Mouse (Mus musculus): ENCODE results near the gene Smg6.
"Not testable (repeated sequence)": the region's sequence is repeated elsewhere in the genome, so short reads cannot be mapped to it uniquely, and the experiment has no call there.

The Smg6 gene

DNA sequence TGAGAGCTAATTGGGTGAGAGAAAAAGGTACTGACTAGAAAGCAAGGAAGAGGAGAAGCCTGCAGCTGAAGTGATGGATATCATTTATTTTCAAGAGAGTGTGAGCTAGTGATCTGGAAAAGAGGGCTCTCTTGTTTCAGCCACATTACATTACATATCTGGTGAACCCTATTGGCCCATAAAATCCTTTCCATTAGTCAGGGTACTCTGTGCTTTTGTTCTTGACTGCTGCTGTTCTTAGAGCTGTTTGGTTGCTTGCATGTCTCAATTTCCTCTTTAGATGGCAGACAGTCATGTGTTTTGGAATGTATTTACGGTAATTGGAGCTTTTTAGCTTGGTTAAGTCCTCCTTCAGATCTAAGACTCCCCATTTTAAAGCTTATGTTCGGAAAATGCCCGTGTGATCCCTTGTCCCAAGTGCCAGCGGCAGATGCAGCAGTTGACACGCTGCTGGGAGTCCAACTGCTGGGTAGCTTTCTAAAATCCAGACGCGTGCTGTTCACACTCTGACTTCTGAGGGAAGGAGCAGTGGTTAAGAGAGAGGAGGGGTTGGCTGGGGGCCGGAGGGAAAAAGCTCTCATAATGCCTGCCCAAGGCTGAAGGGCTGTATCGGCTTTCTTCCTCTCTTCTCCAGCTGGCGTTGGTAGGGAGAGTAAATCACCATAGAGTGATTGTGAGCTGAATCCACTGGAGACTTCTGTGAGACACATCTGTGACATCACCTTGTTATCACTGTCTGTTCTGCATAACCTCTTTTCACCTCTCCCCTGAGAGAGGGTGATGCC lies 75.4 kb downstream of the Smg6 start:
- no peak for DNase-seq

DNA sequence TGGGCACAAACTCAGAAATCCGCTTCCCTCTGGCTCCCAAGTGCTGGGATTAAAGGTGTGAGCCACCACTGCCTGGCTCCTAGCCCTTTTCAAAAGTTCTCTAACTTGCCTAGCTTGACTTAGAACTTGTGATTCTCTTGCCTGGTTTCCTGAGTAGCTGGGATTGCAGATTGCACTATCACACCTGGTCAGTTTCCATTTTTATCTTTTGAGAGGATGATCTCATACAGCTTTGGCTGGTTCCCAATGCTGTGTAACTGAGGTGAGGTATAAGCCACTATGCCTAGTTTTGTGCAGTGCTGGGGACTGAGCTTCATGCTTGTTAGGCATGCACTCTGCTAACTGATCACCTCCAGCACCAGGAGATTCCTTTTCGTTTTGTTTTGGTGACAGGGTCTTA lies 82.6 kb downstream of the Smg6 start:
- no peak for DNase-seq

DNA sequence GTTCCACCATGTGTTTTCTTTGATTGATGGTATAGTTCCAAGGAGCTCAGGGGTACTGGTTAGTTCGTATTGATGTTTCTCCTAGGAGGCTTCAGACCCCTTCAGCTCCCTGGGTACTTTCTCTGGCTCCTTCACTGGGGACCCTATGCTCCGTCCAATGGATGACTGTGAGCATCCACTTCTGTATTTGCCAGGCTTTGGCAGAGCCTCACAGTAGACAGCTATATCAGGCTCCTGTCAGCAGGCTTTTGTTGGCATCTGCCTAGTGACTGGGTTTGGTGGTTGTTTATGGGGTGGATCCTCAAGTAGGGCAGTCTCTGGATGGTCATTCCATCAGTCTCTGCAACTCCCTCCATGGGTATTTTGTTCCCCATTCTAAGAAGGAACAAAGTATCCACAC lies 83.9 kb downstream of the Smg6 start:
- DNase-seq, result not testable (repeated sequence)

DNA sequence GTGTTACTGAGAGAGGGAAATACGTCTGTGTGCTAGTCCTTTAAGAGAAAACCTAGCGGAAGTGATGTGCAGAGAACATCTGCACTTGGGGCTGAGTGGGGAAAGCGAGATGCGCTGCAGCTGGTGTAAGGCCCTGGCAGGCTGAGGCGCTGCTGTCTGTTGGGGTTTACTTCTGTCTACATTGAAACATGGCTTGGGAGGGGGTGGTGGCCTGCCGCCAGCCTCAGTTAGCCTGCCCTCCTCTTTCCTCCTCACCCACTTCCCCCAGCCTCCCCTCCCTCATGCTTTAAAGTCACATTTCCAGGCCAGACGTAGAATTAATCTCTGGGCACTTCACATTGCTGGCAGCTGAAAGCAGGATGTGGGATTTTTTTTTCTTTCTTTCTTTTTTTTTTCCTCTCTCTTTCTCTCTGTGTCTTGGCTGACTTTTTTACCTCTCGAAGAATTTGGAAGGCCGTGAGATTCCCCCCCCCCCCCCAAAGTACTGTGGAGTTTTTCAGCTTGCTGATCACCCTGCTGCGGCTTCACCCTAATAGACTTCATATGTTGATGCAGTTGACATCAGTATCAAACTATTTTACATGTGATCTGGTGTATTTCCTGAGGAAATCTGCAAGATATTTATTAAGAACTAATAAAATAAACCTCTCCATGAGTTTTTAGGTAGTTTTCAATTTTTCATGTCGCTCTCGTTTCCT lies 87.5 kb downstream of the Smg6 start:
- DNase-seq, result peak; percentile 22

DNA sequence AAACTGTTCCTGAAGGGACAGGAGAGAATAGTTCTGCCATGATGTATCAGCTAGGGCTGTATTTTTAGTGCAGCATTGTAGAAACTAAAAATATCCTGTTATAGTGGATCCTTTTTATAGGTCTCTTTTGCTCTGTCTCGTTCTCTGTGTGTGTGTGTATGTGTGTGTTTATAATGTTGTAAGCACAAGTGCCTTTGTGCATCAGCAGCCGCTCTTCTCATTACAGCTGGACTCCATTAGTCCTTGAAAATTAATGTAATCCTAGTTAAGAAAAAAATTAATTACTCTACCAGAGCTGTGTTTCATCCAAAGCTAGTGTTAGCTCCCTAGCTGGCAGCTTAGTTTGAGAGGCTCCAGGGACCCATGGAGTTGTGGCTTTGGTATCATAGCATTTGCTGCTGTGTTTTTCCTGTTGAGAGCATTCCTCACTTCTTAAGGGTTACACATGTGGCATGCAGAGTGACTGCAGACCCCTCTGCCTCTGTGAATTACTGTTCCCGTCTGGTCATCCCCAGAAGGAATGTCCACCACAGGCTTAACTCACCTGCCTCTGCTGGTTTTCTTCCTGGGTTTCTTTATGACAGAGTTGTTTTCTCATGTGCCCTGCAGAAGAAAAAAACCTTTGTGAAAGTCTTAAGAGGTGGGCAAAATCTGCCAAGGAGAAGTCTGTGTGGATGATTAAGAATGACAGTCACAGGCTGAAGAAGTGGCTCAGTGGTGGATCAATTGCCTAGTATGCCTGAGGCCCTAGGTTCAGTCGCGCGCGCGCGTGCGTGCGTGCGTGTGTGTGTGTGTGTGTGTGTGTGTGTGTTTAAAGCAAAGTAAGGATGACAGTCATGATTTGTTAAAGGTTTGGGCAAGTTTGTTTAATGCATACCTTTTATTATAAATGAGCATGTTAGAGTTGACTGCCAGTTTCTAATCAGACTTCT lies 88.4 kb downstream of the Smg6 start:
- DNase-seq, result no peak

DNA sequence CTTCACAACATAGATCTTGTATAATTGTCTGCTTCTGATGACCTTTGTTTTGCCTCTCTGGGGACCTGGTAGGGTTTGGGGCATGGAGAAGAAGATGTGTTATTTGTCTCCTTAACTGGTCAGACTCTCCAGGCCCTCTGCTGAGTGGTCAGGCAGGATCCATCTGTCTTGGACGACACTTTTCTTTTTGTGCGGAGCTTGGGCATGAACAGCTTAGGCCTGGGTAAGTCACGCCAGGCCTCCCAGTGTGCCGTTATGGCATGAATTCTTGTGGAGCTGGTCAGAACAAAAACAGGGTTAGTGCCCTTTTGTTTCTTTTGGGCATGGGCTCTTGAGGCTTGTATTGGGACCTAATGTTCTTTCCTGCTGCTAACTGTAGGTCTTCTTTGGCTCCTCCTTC lies 89.2 kb downstream of the Smg6 start:
- peak; percentile 65 for DNase-seq

DNA sequence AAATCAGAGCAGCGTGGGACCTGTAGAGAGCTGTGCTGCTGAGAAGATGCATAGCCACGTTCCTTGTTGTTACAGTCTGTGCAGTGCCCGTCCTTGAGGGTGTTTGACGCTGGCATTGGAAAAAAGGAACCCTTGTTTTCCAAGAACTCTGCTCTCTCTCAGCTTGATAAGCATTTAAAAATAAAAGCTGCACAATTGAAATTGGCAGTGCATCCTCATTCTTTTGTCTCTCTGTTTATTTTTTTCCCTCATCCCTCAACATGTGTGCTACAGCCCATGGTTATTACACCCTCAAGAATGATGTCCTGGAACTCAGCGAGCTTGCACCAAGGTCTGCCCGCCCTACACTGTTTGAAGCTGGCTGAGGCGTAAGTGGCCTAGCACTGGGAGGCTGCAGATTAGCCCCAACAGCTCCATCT lies 89.8 kb downstream of the Smg6 start:
- peak; percentile 26 for DNase-seq

DNA sequence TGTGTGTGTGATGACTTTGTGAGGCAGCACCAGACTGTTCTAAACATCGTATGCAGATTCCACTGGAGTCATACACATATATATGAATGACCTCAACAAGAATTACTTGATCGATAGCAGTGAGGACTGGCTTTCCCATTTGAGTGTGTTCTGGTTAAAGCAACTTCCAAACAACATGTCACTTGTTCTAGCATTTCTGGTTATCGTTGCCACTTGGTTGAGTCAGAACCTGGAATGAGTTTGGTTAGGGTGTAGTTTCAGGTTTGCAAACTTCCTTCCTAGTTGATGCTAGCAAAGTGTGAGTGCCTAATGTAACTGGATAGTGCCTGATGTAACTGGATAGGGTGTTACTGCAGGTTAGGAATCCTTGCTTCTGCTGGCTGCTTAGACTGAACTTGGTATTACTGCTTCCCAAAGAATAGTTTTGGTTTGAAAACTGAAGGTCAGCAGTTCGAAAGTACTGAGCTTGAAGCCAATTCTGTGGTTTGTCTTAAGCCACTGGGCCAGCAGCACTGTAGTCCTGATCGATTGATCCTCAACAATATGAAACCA lies 90.8 kb downstream of the Smg6 start:
- no peak for DNase-seq

DNA sequence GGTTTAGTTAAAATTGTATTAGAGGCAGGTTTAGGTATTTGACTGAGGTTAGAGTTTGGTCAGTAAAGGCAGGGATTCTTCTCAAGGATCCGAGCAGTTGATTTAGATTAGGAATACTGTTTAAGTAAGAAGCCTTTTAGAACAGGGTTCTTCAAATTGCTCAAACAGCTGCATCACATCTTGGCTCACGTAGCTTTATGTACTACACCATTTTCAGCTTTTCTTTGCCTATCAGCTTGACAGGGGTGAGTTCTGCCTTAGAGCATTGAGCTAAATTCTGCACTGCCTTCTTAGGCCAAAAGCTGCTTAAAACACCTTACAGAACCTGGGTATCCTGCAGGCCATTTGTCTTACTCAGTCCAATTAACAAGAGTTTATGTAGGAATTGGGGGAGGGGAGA lies 92.2 kb downstream of the Smg6 start:
- no peak for DNase-seq

DNA sequence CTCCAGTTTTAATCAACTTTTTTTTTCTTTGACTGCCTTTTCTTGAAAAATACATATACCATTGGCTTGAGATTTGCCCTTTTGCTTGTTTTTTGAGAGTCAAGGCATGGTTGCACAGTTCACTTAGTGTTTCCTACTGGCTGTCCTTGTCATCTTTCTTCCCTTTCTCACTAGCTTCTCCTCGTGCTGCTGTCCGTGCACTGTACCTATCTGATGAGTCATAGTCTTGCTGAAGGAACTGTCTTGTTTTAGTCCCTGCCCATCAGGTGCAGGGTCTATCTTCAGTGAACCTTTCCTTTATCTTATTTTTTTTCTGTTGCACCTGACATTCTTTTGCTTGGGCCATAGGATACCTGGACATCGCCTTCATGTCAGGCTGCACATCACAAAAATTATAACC lies 101.4 kb downstream of the Smg6 start:
- no peak for DNase-seq

DNA sequence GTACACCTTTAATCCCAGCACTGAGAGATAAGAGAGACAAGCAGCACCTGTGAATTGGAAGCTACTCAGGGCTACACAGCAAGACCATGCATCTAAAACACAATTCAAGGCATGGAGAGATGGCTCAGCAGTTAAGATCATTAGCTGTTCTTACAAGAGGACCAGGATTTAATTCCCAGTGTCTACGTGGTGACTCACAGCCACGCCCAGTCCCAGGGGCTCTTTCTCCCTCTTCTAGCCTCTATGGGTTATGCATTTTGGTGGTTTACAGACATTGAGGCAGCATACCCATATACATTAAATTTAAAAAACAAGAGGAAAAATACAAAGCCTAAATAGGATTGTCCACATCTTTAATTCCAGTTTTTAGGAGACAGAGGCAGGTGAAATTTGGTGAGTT lies 102.0 kb downstream of the Smg6 start:
- no peak for DNase-seq

DNA sequence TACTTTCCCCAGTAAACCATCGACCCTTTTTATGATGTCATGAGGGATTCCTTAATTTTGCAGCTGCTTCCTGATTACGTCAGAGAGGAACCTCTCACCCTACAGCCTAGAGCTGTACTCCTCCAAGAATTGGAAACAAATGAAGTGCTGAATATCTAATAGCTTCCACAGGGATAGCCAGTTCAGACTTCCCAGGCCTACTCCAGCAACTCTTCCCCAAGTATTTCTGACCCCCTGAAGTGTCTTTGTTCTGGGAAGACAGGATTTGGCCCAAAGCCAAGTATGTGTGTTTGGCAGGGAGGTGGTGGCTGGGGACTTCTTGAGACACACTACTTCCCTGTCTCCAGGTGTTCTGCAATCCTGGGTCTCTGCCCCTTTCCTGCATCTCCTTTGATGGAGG lies 105.6 kb downstream of the Smg6 start:
- DNase-seq, result no peak

DNA sequence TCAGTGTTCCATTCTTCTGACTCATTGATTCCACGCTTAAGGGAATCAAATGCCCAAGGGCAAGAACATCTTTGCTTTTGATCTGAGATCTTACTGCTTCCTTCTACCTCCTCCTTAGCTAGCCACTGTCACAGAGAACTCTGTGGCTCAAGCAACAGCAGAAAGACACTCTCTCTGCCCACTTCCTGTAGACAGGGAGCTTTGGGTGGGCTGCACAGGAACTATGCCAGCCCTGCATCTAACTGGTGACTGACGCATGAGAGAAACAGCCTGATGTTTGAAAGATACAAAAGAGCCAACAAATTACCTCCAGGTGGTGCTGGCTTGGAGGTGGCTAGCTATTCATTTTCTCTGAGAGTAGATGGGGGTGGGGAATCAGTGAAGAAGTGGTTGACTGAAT lies 107.3 kb downstream of the Smg6 start:
- no peak for DNase-seq

DNA sequence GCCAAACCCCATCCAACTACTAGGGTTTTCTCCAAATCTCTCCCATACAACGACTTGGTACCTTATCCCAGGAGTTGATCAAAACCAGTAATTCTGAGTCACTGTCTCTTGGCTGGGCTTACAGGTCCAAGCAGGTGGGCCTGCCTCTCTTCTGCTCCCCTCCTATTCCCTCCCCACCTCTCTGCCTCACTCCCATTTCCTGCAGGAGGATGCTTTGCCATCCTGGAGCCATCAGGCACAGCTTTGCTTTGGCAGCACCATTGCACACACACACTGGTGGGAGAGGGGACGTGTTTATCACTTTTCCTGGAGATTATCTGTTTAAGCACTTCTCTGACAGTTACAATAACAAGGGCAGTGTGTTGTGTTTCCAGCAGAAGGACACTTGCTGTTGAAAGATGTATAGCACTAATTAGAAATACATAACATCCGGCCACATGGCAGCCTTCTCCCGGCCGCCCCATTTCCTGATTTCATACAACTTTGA lies 108.0 kb downstream of the Smg6 start:
- DNase-seq, result no peak

DNA sequence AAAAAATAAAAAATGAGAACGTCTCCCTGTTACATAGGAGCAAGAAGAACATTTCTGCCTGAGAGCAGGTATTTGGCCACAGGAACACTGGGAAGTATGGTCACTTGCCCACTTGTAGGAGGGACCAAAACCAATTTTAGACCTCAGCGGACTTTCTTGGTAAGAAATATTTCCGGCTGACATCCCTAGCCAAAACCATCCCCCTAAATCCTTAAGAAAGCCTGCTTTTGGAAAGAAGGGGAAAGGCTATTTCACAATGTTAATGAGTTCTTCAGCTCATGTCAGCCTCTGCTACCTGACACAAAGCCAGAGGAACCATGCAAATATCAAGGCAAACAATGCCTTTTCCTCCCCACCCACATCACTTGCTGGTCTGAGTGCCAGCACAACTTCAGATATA lies 108.5 kb downstream of the Smg6 start:
- DNase-seq, result no peak

DNA sequence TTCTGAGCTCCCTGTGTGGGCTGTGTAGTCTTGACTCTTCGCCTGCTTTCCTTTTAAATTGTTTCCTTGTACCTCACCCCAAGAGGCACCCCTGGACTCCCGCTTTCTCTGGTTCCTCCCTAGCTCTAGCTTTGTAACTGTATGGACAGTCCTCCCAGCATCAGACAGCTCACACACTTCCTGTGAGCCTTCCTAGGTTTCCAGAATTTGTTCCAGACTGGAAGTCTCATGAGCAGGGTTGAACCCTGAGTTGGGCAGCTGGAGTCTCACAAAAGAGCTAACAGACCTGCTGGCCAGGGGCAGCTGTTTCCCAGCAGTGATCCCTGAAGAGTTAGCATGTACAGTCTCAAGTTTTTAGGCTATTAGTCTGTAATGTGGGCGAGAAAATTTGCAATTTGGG lies 118.7 kb downstream of the Smg6 start:
- no peak for DNase-seq

DNA sequence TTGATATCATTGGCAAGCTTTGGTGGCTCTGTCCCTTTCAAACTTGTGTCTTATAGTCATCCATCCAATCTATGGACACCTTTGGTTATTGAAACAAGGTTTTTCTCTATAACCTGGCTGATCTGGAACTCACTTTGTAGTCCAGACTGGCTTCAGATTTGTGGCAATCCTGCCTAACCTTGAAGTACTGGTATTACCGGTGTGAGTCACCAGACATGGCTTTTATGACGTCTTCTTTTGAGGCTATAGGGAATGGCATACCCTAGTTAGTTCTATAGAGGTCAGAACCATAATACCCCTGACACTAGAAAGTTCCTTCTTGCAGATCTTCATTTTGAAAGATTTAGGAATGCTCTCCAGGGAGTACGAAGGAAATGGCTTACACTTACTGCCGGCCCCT lies 120.2 kb downstream of the Smg6 start:
- DNase-seq, result no peak

DNA sequence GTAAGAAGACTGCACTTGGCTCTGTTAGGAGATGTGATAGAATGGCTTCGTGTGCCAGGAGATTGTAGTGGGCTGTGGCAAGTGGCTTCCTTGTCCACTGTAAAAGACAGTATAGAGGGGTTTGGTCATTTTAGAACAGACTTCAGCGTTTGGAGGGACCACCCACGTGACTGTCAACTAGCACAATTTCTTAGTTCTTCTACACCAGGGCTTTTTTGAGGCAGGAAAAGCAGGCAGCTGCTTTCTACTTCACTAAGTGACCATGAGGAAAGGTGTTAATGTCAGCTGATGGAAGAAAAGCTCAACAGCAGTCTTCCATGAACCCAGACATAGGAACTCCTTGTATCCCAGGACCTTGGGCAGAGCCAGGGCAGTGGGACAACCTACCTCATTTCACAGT lies 121.0 kb downstream of the Smg6 start:
- no peak for DNase-seq

DNA sequence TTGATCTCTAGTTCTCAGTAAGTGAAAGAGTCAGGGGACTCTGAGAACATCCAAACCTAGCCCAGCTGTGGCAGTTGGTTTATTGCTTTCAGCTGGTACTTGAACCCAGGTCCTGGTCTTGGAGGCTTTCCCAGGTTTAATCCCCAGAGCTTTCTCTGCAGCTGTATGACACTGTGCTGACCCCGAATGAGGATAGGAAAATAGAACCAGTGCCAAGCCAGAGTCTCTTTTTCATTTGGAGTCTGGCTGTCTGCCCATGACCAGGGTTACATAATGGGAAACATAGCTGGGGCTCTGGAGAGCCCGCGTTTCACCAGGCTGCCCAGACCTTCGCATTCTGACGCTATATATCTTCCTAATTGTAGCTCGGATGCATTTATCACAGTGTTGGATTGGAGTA lies 121.4 kb downstream of the Smg6 start:
- DNase-seq, result peak; percentile 65

DNA sequence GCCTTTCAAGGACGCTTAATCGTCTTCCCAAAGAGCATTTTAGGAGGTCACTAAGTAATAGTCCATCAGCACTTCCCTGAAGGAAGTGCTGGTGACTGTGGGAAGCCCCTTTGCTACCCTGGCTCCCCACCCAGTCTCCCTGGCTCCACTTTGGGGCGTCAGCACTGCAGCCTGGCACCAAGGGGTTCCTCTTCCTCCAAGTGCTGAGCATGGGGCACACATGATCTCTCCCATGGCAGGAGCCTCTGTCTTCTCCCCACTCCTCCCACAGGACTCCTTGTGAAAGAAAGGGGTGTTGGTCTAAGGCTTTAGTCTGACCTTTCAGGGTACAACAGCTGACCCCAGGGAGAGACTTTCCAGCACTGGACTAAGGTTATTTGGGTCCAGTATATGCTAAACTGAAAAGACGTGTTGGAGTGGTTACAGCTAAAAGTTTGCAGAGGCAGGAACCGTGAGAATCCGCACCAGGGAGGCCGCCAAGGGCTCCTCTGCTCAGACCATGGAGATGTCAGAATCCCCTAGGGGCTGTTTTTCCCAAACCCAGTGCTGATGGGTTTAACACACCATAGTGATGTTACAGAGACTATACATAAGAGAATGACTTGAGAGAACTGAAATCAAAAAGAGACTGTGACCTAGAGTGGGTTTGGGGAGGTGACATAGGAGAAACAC lies 122.2 kb downstream of the Smg6 start:
- DNase-seq, result no peak

DNA sequence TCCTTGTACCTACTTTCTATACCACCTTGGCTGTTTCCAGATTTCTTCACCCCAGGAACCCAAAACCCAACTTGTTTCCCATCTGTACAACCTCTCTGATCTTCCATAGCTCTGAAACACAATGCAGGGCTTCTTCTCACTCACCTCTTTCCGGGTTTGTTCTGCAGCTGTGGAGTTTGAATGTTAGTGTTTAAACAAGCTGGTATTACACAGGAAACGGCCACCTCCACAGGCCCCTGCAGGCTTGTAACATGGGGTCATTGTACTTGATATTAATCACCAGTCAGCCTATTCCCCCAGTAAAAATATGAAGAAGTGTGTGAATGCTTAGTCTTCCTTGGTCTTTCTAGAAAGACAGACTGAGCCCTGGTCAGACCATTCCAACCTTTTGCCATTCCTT lies 123.5 kb downstream of the Smg6 start:
- no peak for DNase-seq

DNA sequence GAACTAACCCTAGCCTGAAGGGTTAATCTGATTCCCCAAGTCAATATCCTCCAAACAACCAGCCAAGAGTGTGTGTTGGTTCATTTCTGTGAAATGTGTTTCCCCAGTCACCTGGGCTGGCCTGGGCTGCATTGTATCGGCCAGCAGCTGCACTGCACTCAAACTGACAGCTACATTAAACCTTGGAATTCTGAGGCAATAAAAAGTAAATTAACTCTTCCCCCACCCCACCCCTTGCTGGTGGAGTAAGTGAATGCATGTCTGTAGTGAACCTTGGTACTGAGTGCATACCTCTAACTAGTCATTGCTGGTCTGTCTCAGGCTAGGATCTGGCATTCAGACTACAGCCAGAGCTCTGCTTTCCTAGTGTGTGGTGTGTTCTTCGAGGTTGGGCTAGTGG lies 124.2 kb downstream of the Smg6 start:
- DNase-seq, result no peak

DNA sequence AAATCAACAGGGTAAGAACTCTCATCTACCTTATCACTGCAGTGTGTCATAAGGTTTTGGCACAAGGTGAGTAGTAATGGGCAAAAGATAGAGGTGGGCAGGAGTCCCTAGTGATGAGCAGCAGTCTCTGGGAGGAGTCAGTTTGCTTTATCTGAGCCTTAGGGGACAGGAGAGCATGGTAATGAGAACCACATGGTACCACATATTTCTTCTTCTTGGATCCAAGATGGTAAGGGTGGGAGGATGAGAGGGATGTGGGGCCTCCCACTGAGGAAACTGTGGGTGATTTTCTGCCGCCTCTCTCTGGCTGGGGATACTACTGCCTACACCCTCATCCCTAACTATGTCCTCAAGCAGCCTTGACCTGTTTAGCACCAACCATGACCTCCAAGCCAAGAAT lies 125.6 kb downstream of the Smg6 start:
- DNase-seq, result no peak

Measured in cerebellum, adult 11 months (tissue).